Mouse (Mus musculus) left cerebral cortex, postnatal 4 days (tissue): ENCODE data around the gene Gpr149. TPM values are rescaled to one million over a fixed set of nuclear protein-coding genes. Genes with fewer than 3 reads are reported as not detected.

Experiments used
- total RNA-seq, 2 experiments: library from RNA; stranded (reverse); gene quantifications; 2 replicates each; pipeline ENCODE4 v1.2.3; 2021

Gene Gpr149
- total RNA-seq, 2 experiments from 2014 or later: 4.6 to 5.1 TPM

Other genes with a start within 250 kb of the Gpr149 start
- 10 to 100 TPM; 68.8 to 71.9 TPM for gene Dhx36, start 98.1 kb downstream of the Gpr149 start, total RNA-seq